Mouse (Mus musculus) E14TG2a.4 (cell line): ENCODE measurements at regions not wholly inside any gene's neighbourhood (a gene's known extent, or its start where the extent isn't known, plus 50 kb on each side); places are given as distances from the start of the nearest gene placed in this dataset.

ENCODE experiments used
- CTCF ChIP-seq: conservative IDR thresholded peaks from 2 replicates; pipeline ENCODE4 v1.5.1; 2014; ENCODE audit warnings: low read length
- NANOG ChIP-seq: IDR thresholded peaks from 2 replicates; pipeline ENCODE4 v1.6.1; 2014; ENCODE audit warnings: borderline replicate concordance, low read length, mixed read lengths
- POU5F1 ChIP-seq: IDR thresholded peaks from 2 replicates; pipeline ENCODE4 v1.6.1; 2014; ENCODE audit warnings: low read length, borderline replicate concordance

DNA sequence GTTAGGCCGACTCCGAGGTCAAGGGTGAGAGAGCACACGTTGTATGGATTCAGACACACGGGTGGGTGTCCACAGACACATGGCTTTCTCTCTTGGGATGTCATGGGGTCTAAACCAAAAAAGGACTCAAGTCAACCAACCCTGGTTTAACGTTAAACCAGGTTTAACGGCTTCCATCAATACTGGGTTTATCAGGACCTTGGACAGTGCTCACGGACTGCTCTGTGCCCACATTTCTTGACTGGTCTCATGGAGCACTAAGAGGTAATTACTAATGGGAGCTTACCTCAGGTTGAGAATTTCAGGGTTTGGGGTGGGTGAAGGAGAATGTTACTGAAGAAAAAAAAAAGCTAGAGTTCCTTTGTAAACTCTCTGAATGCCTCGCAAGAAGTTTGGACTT lies 72.7 kb upstream of the Unc5a start:
- TF ChIP-seq CTCF (no peak), POU5F1 (no peak), NANOG (no peak)
